Mouse (Mus musculus): ENCODE data around the gene Zfp536.

DNA sequence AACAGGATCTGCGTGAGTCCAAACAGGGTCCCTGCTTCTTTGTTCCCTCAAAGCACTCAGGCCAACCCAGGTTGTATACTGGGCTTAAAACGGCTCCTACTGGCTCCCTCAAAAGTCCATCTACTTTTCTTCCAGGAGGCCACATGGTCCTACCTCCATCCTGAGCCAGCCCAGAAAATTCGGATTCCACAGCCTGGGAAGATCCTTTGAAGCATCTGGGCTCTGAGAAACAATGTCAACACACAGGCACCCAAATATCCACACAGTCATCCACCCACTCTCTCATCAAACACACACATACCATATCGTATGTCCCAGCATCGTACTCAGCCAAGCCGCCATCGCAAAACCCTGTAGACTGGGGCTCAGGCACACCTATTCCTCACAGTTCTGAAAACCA lies 43.5 kb upstream of the Zfp536 start:
- TF ChIP-seq CTCF (IDR thresholded peaks at IDR 0.05; ENCODE audit: extremely low read depth, insufficient read length, insufficient replicate concordance, low read depth, low read length) (no peak), POLR2A (IDR thresholded peaks at IDR 0.05; ENCODE audit: low read depth, low read length) (no peak)
